Mouse (Mus musculus): ENCODE results near the gene Ciz1.

- TF ChIP-seq CTCF (IDR thresholded peaks at IDR 0.05; ENCODE audit: borderline replicate concordance, extremely low read depth, insufficient read depth, insufficient read length) (no peak), POLR2A (IDR thresholded peaks at IDR 0.05; ENCODE audit: borderline replicate concordance, extremely low read depth, insufficient read depth, insufficient read length, poor library complexity, severe bottlenecking) (no peak)
Observed at GRCm38 (mm10) chr2:32341634-32341939, 10.5 kb upstream of the Ciz1 start.

Measured in brain, embryonic 14.5 days (tissue).